12 mouse cellular contexts compared by ENCODE assay signal in genomic region chr9:55136576-55136975, GRCm38 (mm10). TPM values are rescaled to one million over a fixed set of nuclear protein-coding genes. Genes with fewer than 3 reads are reported as not detected.
A peak's percentile ranks its signal among the peaks of the same experiment; 100 is the strongest.
DNase-seq lines count a peak whose midpoint lies in the region; ATAC-seq lines count a peak whose summit lies in the region.
"Had no signal": no experiment of that assay in that cellular context is flagged by ENCODE, and none has a peak within 500 bp of the region (broad histone marks: within the 10 kb centered on the region; RNA-seq: fewer than 3 reads in every experiment).

No protein-coding gene starts in this region.

- H3K27ac ChIP-seq in heart, embryonic 11.5 days (ENCODE audit: low read depth, low read length): no peak overlapping the region
- no peak overlapping the region for H3K27ac ChIP-seq in intestine, embryonic 16.5 days (ENCODE audit: low read length)
- H3K27ac ChIP-seq: hindbrain, embryonic 14.5 days had no signal

- DNase-seq in heart, postnatal 36 days: no peak
- DNase-seq in 3T3-L1 (ENCODE audit: low read depth, low spot score): peak; percentile 73
- DNase-seq in brain, adult 2 months (ENCODE audit: low read depth, low spot score): peak; percentile 72
- DNase-seq in embryo, embryonic 11 days: no peak
- DNase-seq in kidney, postnatal 4 days: no peak
- DNase-seq: cerebellum, adult 2 months; kidney, postnatal 14 days; liver, postnatal 0 days had no signal

- ATAC-seq in heart, embryonic 11.5 days (replicated peaks; ENCODE audit: insufficient number of reproducible peaks, low FRiP score, low TSS enrichment): no peak
- ATAC-seq in intestine, embryonic 16.5 days: peak; percentile 44
- ATAC-seq: liver, postnatal 0 days had no signal

- no peak overlapping the region for H3K9ac ChIP-seq in heart, embryonic 11.5 days (ENCODE audit: low read depth, low read length)
- H3K9ac ChIP-seq in intestine, embryonic 16.5 days (ENCODE audit: low read depth, low read length): no peak overlapping the region
- H3K9ac ChIP-seq: hindbrain, embryonic 14.5 days; liver, postnatal 0 days had no signal

- 15% methylated on average over 5 of the region's 5 CpGs for WGBS in heart, embryonic 11.5 days (ENCODE audit: insufficient replicate concordance)
- WGBS in intestine, embryonic 16.5 days: 19% methylated on average over 5 of the region's 5 CpGs

- peak overlapping the region; percentile 12; the same call in 1 of the 2 replicates for H3K4me2 ChIP-seq in heart, embryonic 11.5 days
- peak overlapping the region; percentile 9; the same call in 1 of the 2 replicates for H3K4me2 ChIP-seq in intestine, embryonic 16.5 days (ENCODE audit: low read depth, low read length)
- H3K4me2 ChIP-seq: hindbrain, embryonic 14.5 days had no signal

- H3K4me3 ChIP-seq in heart, embryonic 11.5 days (ENCODE audit: low read depth, low read length): no peak overlapping the region
- H3K4me3 ChIP-seq in intestine, embryonic 16.5 days (ENCODE audit: low read length): no peak overlapping the region

- no peaks in the 10 kb centered on the region for H3K27me3 ChIP-seq in heart, embryonic 11.5 days (ENCODE audit: control insufficient read depth, insufficient read depth, low read length)
- 0 out of 2 replicates have a peak, but pooled peaks cover 2% of the 10 kb centered on the region for H3K27me3 ChIP-seq in intestine, embryonic 16.5 days (replicated peaks; ENCODE audit: control insufficient read depth, insufficient read depth, low read length)
- H3K27me3 ChIP-seq: CH12.LX had no signal

- H3K4me1 ChIP-seq in heart, embryonic 11.5 days (ENCODE audit: control insufficient read depth, insufficient read depth, low read length): peaks cover 14% of the 10 kb centered on the region
- H3K4me1 ChIP-seq in intestine, embryonic 16.5 days (ENCODE audit: control insufficient read depth, insufficient read depth, low read length): peaks cover 7% of the 10 kb centered on the region; the same call in 1 of the 2 replicates

- intact Hi-C loops in heart, postnatal 36 days (cut with DNase I): loop anchor here (5.0 kb wide), 1 partner anchor 176 kb away; no protein-coding TSS in a partner anchor

- H3K9me3 ChIP-seq in heart, embryonic 11.5 days (replicated peaks; ENCODE audit: control insufficient read depth, low read length): no peaks in the 10 kb centered on the region
- H3K9me3 ChIP-seq in intestine, embryonic 16.5 days (ENCODE audit: control insufficient read depth, low read length): no peaks in the 10 kb centered on the region

- no peaks in the 10 kb centered on the region for H3K36me3 ChIP-seq in heart, embryonic 11.5 days (ENCODE audit: control insufficient read depth, insufficient read depth, low read length)
- no peaks in the 10 kb centered on the region for H3K36me3 ChIP-seq in intestine, embryonic 16.5 days (ENCODE audit: control insufficient read depth, insufficient read depth, low read length)

RNA-seq across cellular contexts. Expression of gene Ube2q2, which starts 12.1 kb away (rescaled TPM):
- 29.1 and 34.3 TPM in 2 replicates for polyA plus RNA-seq in heart, embryonic 11.5 days (2014; fragmentation: Nextera tagmentation; extraction: Ambion mirVana)
- 10 to 100 TPM; 27.3 to 30.6 TPM for total RNA-seq in heart, postnatal 36 days (2021)
- 10.6 and 12.2 TPM in 2 replicates for polyA plus RNA-seq in intestine, embryonic 16.5 days (2015; fragmentation: Nextera tagmentation; extraction: Ambion mirVana)

Comparison
In these comparisons a context has a peak if more than half of its experiments do, and no peak if none do; other contexts are left out.
1. DNase-seq: peak in 3T3-L1 (single experiment) and brain, adult 2 months (single experiment); none in heart, postnatal 36 days (0 of 2), embryo, embryonic 11 days (single experiment) and kidney, postnatal 4 days (0 of 2).